Mouse (Mus musculus) thymus, postnatal 25 days (tissue): ENCODE results near the gene Arpc1b.
A peak's percentile ranks its signal among the peaks of the same experiment; 100 is the strongest.

Source experiments
- DNase-seq: peaks from one replicate; pipeline ENCODE4 v3.0.0; 2022

The Arpc1b gene

DNA sequence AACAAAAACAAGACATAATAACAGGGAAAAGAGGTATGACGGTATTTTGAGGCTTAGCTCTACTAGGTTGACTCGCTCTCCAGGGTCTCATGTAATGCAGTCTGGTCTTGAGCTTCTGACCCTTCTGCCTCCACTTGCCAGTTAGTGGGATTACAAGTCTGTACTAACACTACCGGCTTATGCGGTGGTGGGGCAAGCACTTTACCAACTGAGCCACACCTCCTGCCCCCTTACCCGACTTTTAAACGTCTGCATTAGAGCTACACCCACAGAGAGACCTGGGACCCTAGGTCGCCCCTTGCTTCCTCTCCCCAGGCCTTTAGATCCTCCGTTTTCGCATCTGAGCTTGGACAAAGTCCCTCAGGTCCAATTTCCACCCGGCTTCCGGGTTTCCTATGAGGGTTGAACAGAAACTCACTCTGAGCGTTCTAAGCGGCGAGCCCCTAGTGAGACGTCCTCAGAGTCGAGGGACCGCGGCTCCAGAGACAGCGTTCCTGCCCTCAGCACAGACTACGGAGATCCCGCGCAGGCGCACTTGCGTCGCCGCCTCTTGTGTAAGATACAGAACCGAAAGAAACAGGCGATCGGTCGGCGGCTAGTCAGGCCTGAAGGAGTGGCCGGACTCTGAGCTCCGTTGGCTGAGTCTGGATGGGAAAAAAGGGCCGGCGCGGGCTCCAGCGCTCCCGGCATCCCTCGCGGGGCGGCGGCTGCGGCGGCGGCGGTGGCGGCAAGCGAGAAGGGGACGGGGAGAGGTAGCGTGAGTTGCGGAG is 52.7 kb downstream of the Arpc1b start, which contains the start of the genes Ptcd1 and Cpsf4:
Ptcd1 (minus strand) TSS at position 573 of the 770 bp plus-strand sequence.
Cpsf4 (plus strand) TSS at position 678 of the 770 bp plus-strand sequence.
- DNase-seq, result peak; percentile 98

DNA sequence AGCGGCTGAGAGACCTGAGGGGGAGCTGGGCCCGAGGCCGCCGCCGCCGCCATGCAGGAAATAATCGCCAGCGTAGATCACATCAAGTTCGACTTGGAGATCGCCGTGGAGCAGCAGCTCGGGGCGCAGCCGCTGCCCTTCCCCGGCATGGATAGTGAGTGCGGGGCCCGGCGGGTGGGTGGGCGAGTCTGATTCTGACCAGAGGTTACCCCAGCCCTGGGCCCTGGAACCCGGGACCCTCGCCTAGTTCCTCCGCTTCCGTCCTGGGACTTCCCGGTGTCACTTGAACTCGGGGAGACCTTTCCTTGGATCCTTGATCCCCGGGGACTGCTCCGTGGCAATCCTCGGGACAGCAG is 53.3 kb downstream of the Arpc1b start:
- DNase-seq, result no peak

DNA sequence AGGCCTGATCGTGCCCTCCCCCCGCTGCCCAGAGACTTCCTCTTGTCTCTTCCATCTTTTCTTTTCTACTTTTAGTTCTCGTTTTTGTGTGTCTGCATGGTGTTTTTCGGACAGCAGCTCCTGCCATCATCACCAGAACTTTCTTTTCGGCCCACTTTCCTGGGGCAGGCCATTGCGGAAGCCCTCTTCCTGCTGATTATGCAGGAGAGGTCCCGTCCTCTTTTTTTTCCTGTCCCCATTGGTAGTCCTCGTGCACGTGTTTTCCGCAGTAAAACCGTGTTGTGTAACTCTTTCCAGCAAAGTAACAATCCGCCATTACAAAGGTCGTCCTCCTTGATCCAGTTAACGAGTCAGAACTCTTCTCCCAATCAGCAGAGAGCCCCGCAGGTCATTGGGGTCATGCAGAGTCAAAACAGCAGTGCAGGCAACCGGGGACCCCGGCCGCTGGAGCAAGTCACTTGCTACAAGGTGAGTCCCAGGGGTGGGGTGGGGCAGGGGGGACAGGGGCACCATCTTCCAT is 64.5 kb downstream of the Arpc1b start:
- no peak for DNase-seq
